In genomic region chr5:35171336-35171735, GRCm38 (mm10) we compare ENCODE assay signal across 20 mouse cellular contexts.
DNase-seq lines count a peak whose midpoint lies in the region; ATAC-seq and TF ChIP-seq lines count a peak whose summit lies in the region.
"Had no signal": no experiment of that assay in that cellular context is flagged by ENCODE, and none has a peak within 500 bp of the region (broad histone marks: within the 10 kb centered on the region; RNA-seq: fewer than 3 reads in every experiment).

No protein-coding gene starts in this region.

- peak; percentile 25 for DNase-seq in forebrain, embryonic 14.5 days (ENCODE audit: low spot score)
- DNase-seq in forebrain, postnatal 0 days, result no peak
- peak; percentile 65 for DNase-seq in midbrain, postnatal 0 days (ENCODE audit: low spot score)
- no peak for DNase-seq in midbrain, embryonic 14.5 days
- peak; percentile 86 for DNase-seq in cerebellum, adult 9-10 months
- no peak for DNase-seq in adrenal gland, adult (ENCODE audit: inconsistent age in 2 of 2, low spot score in 1 of 2)
- DNase-seq: adrenal gland, adult 8-10 months; kidney, adult 2 months; kidney, postnatal 14 days; lung, adult 2 months; thymus, adult 2 months had no signal

- no peaks in the 10 kb centered on the region for H3K9me3 ChIP-seq in forebrain, embryonic 14.5 days (replicated peaks; ENCODE audit: control insufficient read depth, low read length)
- H3K9me3 ChIP-seq in forebrain, postnatal 0 days (ENCODE audit: low read length), result 0 out of 2 replicates have a peak, but pooled peaks cover 3% of the 10 kb centered on the region
- no peaks in the 10 kb centered on the region for H3K9me3 ChIP-seq in midbrain, postnatal 0 days (ENCODE audit: low read length)
- no peaks in the 10 kb centered on the region for H3K9me3 ChIP-seq in midbrain, embryonic 14.5 days (ENCODE audit: control insufficient read depth, low read length)
- H3K9me3 ChIP-seq: embryonic facial prominence, embryonic 10.5 days; forebrain, embryonic 12.5 days; heart, embryonic 10.5 days; limb, embryonic 10.5 days; liver, embryonic 12.5 days; stomach, embryonic 15.5 days had no signal

- TF ChIP-seq CTCF in forebrain, postnatal 0 days (IDR thresholded peaks at IDR 0.05; ENCODE audit: low read depth), result no peak
- no peak for TF ChIP-seq CTCF in midbrain, postnatal 0 days (IDR thresholded peaks at IDR 0.05)

- H3K4me2 ChIP-seq in forebrain, embryonic 14.5 days (ENCODE audit: low read length), result no peak overlapping the region
- H3K4me2 ChIP-seq in forebrain, postnatal 0 days (ENCODE audit: low read depth), result no peak overlapping the region
- H3K4me2 ChIP-seq in midbrain, postnatal 0 days (ENCODE audit: low read depth, low read length, poor library complexity, severe bottlenecking), result no peak overlapping the region
- no peak overlapping the region for H3K4me2 ChIP-seq in midbrain, embryonic 14.5 days (ENCODE audit: low read length)
- H3K4me2 ChIP-seq: forebrain, embryonic 12.5 days; liver, embryonic 12.5 days; stomach, embryonic 15.5 days had no signal

- whole genome bisulfite sequencing in forebrain, embryonic 14.5 days, result 60% methylated on average over 3 of the region's 3 CpGs
- 48% methylated on average over 3 of the region's 3 CpGs for WGBS in forebrain, postnatal 0 days
- WGBS in midbrain, postnatal 0 days, result 73% methylated on average over 3 of the region's 3 CpGs
- 82% methylated on average over 3 of the region's 3 CpGs for WGBS in midbrain, embryonic 14.5 days

- no peaks in the 10 kb centered on the region for H3K27me3 ChIP-seq in forebrain, embryonic 14.5 days (replicated peaks; ENCODE audit: control insufficient read depth, insufficient read depth, low read length)
- H3K27me3 ChIP-seq in forebrain, postnatal 0 days (ENCODE audit: insufficient read depth, low read length), result no peaks in the 10 kb centered on the region
- no peaks in the 10 kb centered on the region for H3K27me3 ChIP-seq in midbrain, postnatal 0 days (ENCODE audit: insufficient read depth, low read length)
- H3K27me3 ChIP-seq in midbrain, embryonic 14.5 days (ENCODE audit: control insufficient read depth, insufficient read depth, low read length), result no peaks in the 10 kb centered on the region
- H3K27me3 ChIP-seq: forebrain, embryonic 12.5 days; stomach, embryonic 15.5 days had no signal

- H3K36me3 ChIP-seq in forebrain, embryonic 14.5 days (ENCODE audit: control insufficient read depth, insufficient read depth, low read length), result no peaks in the 10 kb centered on the region
- no peaks in the 10 kb centered on the region for H3K36me3 ChIP-seq in forebrain, postnatal 0 days (ENCODE audit: insufficient read depth)
- H3K36me3 ChIP-seq in midbrain, postnatal 0 days (ENCODE audit: insufficient read depth, low read length), result no peaks in the 10 kb centered on the region
- H3K36me3 ChIP-seq in midbrain, embryonic 14.5 days (ENCODE audit: control insufficient read depth, insufficient read depth, low read length), result no peaks in the 10 kb centered on the region
- H3K36me3 ChIP-seq: embryonic facial prominence, embryonic 10.5 days; forebrain, embryonic 12.5 days; heart, embryonic 10.5 days; limb, embryonic 10.5 days; liver, embryonic 12.5 days; stomach, embryonic 15.5 days had no signal

- ATAC-seq in forebrain, embryonic 14.5 days, result no peak
- no peak for ATAC-seq in forebrain, postnatal 0 days
- no peak for ATAC-seq in midbrain, postnatal 0 days (ENCODE audit: low FRiP score)
- ATAC-seq in midbrain, embryonic 14.5 days (ENCODE audit: low FRiP score, low TSS enrichment), result no peak
- ATAC-seq in megakaryocyte progenitor cell, adult 5-6 weeks (replicated peaks; ENCODE audit: poor library complexity), result no peak
- ATAC-seq in granulocyte monocyte progenitor cell, adult 5-6 weeks (replicated peaks; ENCODE audit: poor library complexity, severe bottlenecking), result no peak
- ATAC-seq: inflammation-experienced regulatory T-cells, adult 6 months; liver, embryonic 12.5 days had no signal

- no peak overlapping the region for H3K9ac ChIP-seq in forebrain, embryonic 14.5 days (ENCODE audit: low read length)
- H3K9ac ChIP-seq in forebrain, postnatal 0 days, result no peak overlapping the region
- H3K9ac ChIP-seq in midbrain, postnatal 0 days (replicated peaks; ENCODE audit: low read length, poor library complexity, severe bottlenecking), result no peak overlapping the region
- no peak overlapping the region for H3K9ac ChIP-seq in midbrain, embryonic 14.5 days (replicated peaks; ENCODE audit: low read length)
- H3K9ac ChIP-seq: forebrain, embryonic 12.5 days; liver, embryonic 12.5 days; stomach, embryonic 15.5 days had no signal

- no peak overlapping the region for H3K4me3 ChIP-seq in forebrain, embryonic 14.5 days (ENCODE audit: low read depth, low read length)
- no peak overlapping the region for H3K4me3 ChIP-seq in forebrain, postnatal 0 days (ENCODE audit: low read depth, low read length)
- no peak overlapping the region for H3K4me3 ChIP-seq in midbrain, postnatal 0 days (ENCODE audit: low read depth, low read length)
- no peak overlapping the region for H3K4me3 ChIP-seq in midbrain, embryonic 14.5 days (replicated peaks; ENCODE audit: low read depth, low read length)
- H3K4me3 ChIP-seq: embryonic facial prominence, embryonic 10.5 days; forebrain, embryonic 12.5 days; heart, embryonic 10.5 days; limb, embryonic 10.5 days; liver, embryonic 12.5 days; stomach, embryonic 15.5 days had no signal

- peak overlapping the region; percentile 75; the same call in 1 of the 2 replicates for H3K27ac ChIP-seq in forebrain, embryonic 14.5 days (ENCODE audit: low read depth, low read length)
- no peak overlapping the region for H3K27ac ChIP-seq in forebrain, postnatal 0 days (ENCODE audit: low read depth, low read length)
- H3K27ac ChIP-seq in midbrain, postnatal 0 days (ENCODE audit: low read depth, low read length), result no peak overlapping the region
- H3K27ac ChIP-seq in midbrain, embryonic 14.5 days (replicated peaks; ENCODE audit: low read depth, low read length), result no peak overlapping the region
- H3K27ac ChIP-seq: embryonic facial prominence, embryonic 10.5 days; forebrain, embryonic 12.5 days; heart, embryonic 10.5 days; limb, embryonic 10.5 days; liver, embryonic 12.5 days; stomach, embryonic 15.5 days had no signal

- 0 out of 2 replicates have a peak, but pooled peaks cover 3% of the 10 kb centered on the region for H3K4me1 ChIP-seq in forebrain, embryonic 14.5 days (ENCODE audit: control insufficient read depth, insufficient read depth, low read length)
- H3K4me1 ChIP-seq in forebrain, postnatal 0 days (ENCODE audit: insufficient read depth), result no peaks in the 10 kb centered on the region
- H3K4me1 ChIP-seq in midbrain, postnatal 0 days (ENCODE audit: insufficient read depth, low read length), result no peaks in the 10 kb centered on the region
- no peaks in the 10 kb centered on the region for H3K4me1 ChIP-seq in midbrain, embryonic 14.5 days (ENCODE audit: control insufficient read depth, insufficient read depth, low read length)
- H3K4me1 ChIP-seq: embryonic facial prominence, embryonic 10.5 days; forebrain, embryonic 12.5 days; limb, embryonic 10.5 days; stomach, embryonic 15.5 days had no signal

Comparison
In these comparisons a context has a peak if more than half of its experiments do, and no peak if none do; other contexts are left out.
1. DNase-seq: peak in forebrain, embryonic 14.5 days (single experiment), midbrain, postnatal 0 days (single experiment) and cerebellum, adult 9-10 months (single experiment); none in forebrain, postnatal 0 days (single experiment), midbrain, embryonic 14.5 days (single experiment) and adrenal gland, adult (0 of 2).